Mouse (Mus musculus): ENCODE data around the gene Cx3cr1.

The Cx3cr1 gene

GRCm38 (mm10) chr9:119999636-120000035 is 70.0 kb downstream of the Cx3cr1 start:
- DNase-seq (ENCODE audit: low read depth), result no peak

- no peak for DNase-seq (ENCODE audit: low read depth)
These were observed 70.9 kb downstream of the Cx3cr1 start for GRCm38 (mm10) chr9:119998776-119999175.

- DNase-seq (ENCODE audit: low read depth), result no peak
These were observed 73.6 kb downstream of the Cx3cr1 start for GRCm38 (mm10) chr9:119996080-119996479.

- no peak for DNase-seq (ENCODE audit: low read depth)
These were observed 75.5 kb downstream of the Cx3cr1 start for GRCm38 (mm10) chr9:119994207-119994606.

GRCm38 (mm10) chr9:119993092-119993844 is 76.4 kb downstream of the Cx3cr1 start:
- DNase-seq (ENCODE audit: low read depth), result peak; percentile 64

- no peak for DNase-seq (ENCODE audit: low read depth)
These were observed 78.4 kb downstream of the Cx3cr1 start for GRCm38 (mm10) chr9:119991310-119991709.

GRCm38 (mm10) chr9:119988304-119988703 is 81.4 kb downstream of the Cx3cr1 start:
- peak; percentile 76 for DNase-seq (ENCODE audit: low read depth)

- no peak for DNase-seq (ENCODE audit: low read depth)
These were observed 83.7 kb downstream of the Cx3cr1 start for GRCm38 (mm10) chr9:119985881-119986574.

GRCm38 (mm10) chr9:119984536-119985011 is 85.1 kb downstream of the Cx3cr1 start, which contains the start of gene Csrnp1:
Csrnp1 (minus strand) TSS chr9:119984658.
- DNase-seq (ENCODE audit: low read depth), result peak; percentile 41

GRCm38 (mm10) chr9:119983585-119984535 is 85.8 kb downstream of the Cx3cr1 start:
- DNase-seq (ENCODE audit: low read depth), result peak; percentile 92

- peak; percentile 84 for DNase-seq (ENCODE audit: low read depth)
These were observed 86.6 kb downstream of the Cx3cr1 start for GRCm38 (mm10) chr9:119982956-119983551.

GRCm38 (mm10) chr9:119982241-119982811 is 87.4 kb downstream of the Cx3cr1 start:
- DNase-seq (ENCODE audit: low read depth), result peak; percentile 92

- DNase-seq (ENCODE audit: low read depth), result peak; percentile 92
These were observed 88.2 kb downstream of the Cx3cr1 start for GRCm38 (mm10) chr9:119981183-119982179.

GRCm38 (mm10) chr9:119980770-119981182 is 88.9 kb downstream of the Cx3cr1 start:
- DNase-seq (ENCODE audit: low read depth), result peak; percentile 49

- no peak for DNase-seq (ENCODE audit: low read depth)
These were observed 89.9 kb downstream of the Cx3cr1 start for GRCm38 (mm10) chr9:119979749-119980148.

- DNase-seq (ENCODE audit: low read depth), result peak; percentile 40
These were observed 90.8 kb downstream of the Cx3cr1 start for GRCm38 (mm10) chr9:119978811-119979441.

GRCm38 (mm10) chr9:119978151-119978810 is 91.4 kb downstream of the Cx3cr1 start:
- DNase-seq (ENCODE audit: low read depth), result peak; percentile 75

- DNase-seq (ENCODE audit: low read depth), result no peak
These were observed 92.1 kb downstream of the Cx3cr1 start for GRCm38 (mm10) chr9:119977557-119978060.
